Mouse (Mus musculus): ENCODE data around the gene Grifin.

- TF ChIP-seq GATA1 (IDR thresholded peaks at IDR 0.05; ENCODE audit: borderline replicate concordance, low read length) (no peak), FLI1 (IDR thresholded peaks at IDR 0.05; ENCODE audit: low read length) (no peak)
Measured at GRCm38 (mm10) chr5:140521196-140521595, 43.7 kb downstream of the Grifin start.
